Mouse (Mus musculus): ENCODE results near the gene Zdhhc13. TPM values are rescaled to one million over a fixed set of nuclear protein-coding genes. Genes with fewer than 3 reads are reported as not detected.

Zdhhc13 gene
- polyA plus RNA-seq, 1 experiment from 2014 or later = 40.5 TPM

DNA sequence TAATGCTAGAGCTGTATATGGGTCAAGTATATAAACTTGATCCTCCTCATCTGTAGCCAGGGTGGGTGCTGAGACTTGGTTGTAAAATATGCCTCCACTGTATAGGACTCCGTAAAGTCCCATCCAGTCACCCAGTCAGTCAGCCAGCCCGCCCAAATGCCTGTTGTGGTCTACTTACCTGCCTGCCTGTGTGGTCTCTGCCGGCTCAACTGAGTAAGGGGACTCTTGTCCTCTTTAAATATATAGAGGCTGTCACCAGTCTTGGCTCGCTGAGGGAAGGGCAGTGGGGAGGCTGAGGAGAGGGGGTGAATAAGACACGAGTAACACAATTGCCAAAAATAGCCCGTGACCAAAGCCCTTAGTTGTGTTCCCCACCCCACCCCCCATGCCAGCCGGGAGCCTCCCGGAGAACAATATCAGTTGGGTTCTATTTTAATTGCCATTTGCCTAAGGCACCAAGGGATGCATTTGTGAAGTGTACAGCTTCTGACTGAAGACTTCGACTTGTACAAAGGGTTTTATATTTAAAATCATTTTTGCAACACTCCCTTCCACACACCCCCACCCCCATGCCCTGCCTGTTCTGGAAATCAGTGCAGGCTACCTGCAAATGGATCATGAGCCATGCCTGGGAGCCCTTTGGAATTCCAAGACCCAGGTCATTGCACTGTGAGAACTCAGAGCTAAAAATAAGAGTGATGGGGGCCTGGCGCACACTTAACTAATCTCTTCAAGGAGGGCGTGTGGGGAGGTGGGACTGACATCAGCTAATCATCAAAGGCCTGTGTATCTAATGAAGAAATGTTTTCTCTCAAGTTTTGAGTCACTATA is 59.2 kb downstream of the Zdhhc13 start, which contains the start of gene Csrp3:
TSS of gene Csrp3 (minus strand) at position 214 of the 831 bp plus-strand sequence.
- no peaks in the 10 kb centered on the region for H3K36me3 ChIP-seq (replicated peaks; ENCODE audit: control insufficient read depth, insufficient read depth, low read depth, low read length)
- ATAC-seq (replicated peaks; ENCODE audit: insufficient number of reproducible peaks, low FRiP score, low TSS enrichment, low read depth) = no peak
- 48% methylated on average over 11 of the region's 11 CpGs for WGBS

DNA sequence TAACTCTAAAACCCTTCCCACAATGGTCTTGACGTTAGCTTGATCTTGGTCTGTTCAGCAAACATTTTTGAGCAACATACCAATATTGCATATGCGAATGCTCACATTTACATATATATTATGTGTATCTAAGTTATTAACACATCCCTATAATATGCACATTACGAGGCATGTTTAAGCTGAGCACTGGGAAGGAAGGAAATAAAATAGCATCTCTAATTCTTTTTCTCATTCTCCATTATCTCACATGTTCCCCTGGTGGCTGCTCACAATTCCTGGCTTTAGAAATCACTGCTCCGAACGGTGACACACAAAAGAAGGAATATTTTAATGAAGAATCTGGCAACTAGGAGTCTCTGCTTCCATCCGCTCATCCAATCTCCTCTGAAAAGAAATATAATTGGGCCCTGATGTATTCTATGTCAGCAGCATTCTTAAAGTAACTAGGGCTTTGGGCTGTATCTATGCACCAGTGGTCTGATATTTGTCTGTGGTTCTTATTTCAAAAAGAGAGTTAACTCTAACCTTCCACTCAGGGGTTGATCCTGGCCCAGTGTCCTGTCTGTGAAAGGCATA is 62.8 kb downstream of the Zdhhc13 start:
- Histone ChIP-seq H3K4me2 (ENCODE audit: low read depth, low read length) (no peak overlapping the region), H3K27ac (replicated peaks; ENCODE audit: low read depth, low read length) (no peak overlapping the region), H3K36me3 (replicated peaks; ENCODE audit: control insufficient read depth, insufficient read depth, low read depth, low read length) (no peaks in the 10 kb centered on the region), H3K4me1 (ENCODE audit: control insufficient read depth, insufficient read depth, low read length) (no peaks in the 10 kb centered on the region), H3K9me3 (replicated peaks; ENCODE audit: control insufficient read depth, low read length) (no peaks in the 10 kb centered on the region), H3K9ac (replicated peaks; ENCODE audit: low read length) (no peak overlapping the region), H3K4me3 (ENCODE audit: low read depth, low read length) (no peak overlapping the region), H3K27me3 (ENCODE audit: control insufficient read depth, insufficient read depth, low read length) (no peaks in the 10 kb centered on the region)
- 84% methylated on average over 6 of the region's 6 CpGs for WGBS
- DNase-seq (ENCODE audit: low spot score) = no peak
- ATAC-seq (replicated peaks; ENCODE audit: insufficient number of reproducible peaks, low FRiP score, low TSS enrichment, low read depth) = no peak

More for the DNA sequence above, 59.2 kb downstream of the Zdhhc13 start, which contains the start of gene Csrp3:
- Histone ChIP-seq H3K9ac (replicated peaks; ENCODE audit: low read length) (no peak within 1 kb of the TSS), H3K4me1 (ENCODE audit: control insufficient read depth, insufficient read depth, low read length) (no peaks in the 10 kb centered on the region), H3K4me3 (ENCODE audit: low read depth, low read length) (no peak within 1 kb of the TSS), H3K4me2 (ENCODE audit: low read depth, low read length) (no peak within 1 kb of the TSS), H3K9me3 (replicated peaks; ENCODE audit: control insufficient read depth, low read length) (no peaks in the 10 kb centered on the region), H3K27ac (replicated peaks; ENCODE audit: low read depth, low read length) (no peak within 1 kb of the TSS), H3K27me3 (ENCODE audit: control insufficient read depth, insufficient read depth, low read length) (no peaks in the 10 kb centered on the region)
- DNase-seq (ENCODE audit: low spot score) = no peak

- Histone ChIP-seq H3K4me2 (ENCODE audit: low read depth, low read length) (no peak overlapping the region), H3K9ac (replicated peaks; ENCODE audit: low read length) (no peak overlapping the region), H3K4me1 (ENCODE audit: control insufficient read depth, insufficient read depth, low read length) (no peaks in the 10 kb centered on the region), H3K27ac (replicated peaks; ENCODE audit: low read depth, low read length) (no peak overlapping the region), H3K27me3 (ENCODE audit: control insufficient read depth, insufficient read depth, low read length) (no peaks in the 10 kb centered on the region), H3K4me3 (ENCODE audit: low read depth, low read length) (no peak overlapping the region), H3K9me3 (replicated peaks; ENCODE audit: control insufficient read depth, low read length) (no peaks in the 10 kb centered on the region), H3K36me3 (replicated peaks; ENCODE audit: control insufficient read depth, insufficient read depth, low read depth, low read length) (no peaks in the 10 kb centered on the region)
- no peak for ATAC-seq (replicated peaks; ENCODE audit: insufficient number of reproducible peaks, low FRiP score, low TSS enrichment, low read depth)
- no peak for DNase-seq (ENCODE audit: low spot score)
- 83% methylated on average over 13 of the region's 13 CpGs for WGBS
These were observed 64.7 kb downstream of the Zdhhc13 start for GRCm38 (mm10) chr7:48853496-48853895.

DNA sequence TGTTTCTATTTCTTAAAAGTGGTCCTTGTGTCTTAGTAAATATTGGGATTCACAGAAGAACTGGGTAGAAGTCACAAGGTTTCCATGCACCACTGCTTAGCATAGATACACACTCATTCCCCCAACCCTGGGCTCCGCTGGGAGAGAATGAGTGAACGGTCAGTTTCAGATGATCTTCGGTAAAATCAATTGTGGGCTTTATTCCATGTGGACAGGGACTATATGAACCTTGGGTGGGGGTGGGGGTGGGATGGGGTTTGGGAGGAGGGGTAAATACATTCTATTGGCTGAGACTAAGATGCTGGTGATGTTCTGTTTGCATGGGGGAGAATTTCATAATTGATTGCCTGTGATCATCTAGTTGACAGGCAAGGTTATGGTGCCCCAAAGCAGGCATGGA is 66.7 kb downstream of the Zdhhc13 start:
- H3K4me3 ChIP-seq (ENCODE audit: low read depth, low read length) = no peak overlapping the region
- no peaks in the 10 kb centered on the region for H3K36me3 ChIP-seq (replicated peaks; ENCODE audit: control insufficient read depth, insufficient read depth, low read depth, low read length)
- no peak overlapping the region for H3K9ac ChIP-seq (replicated peaks; ENCODE audit: low read length)
- no peak for DNase-seq (ENCODE audit: low spot score)
- no peak overlapping the region for H3K27ac ChIP-seq (replicated peaks; ENCODE audit: low read depth, low read length)
- H3K4me1 ChIP-seq (ENCODE audit: control insufficient read depth, insufficient read depth, low read length) = no peaks in the 10 kb centered on the region
- H3K27me3 ChIP-seq (ENCODE audit: control insufficient read depth, insufficient read depth, low read length) = no peaks in the 10 kb centered on the region
- no peaks in the 10 kb centered on the region for H3K9me3 ChIP-seq (replicated peaks; ENCODE audit: control insufficient read depth, low read length)
- 93% methylated on average over 3 of the region's 3 CpGs for WGBS
- no peak for ATAC-seq (replicated peaks; ENCODE audit: insufficient number of reproducible peaks, low FRiP score, low TSS enrichment, low read depth)
- H3K4me2 ChIP-seq (ENCODE audit: low read depth, low read length) = no peak overlapping the region

- H3K27ac ChIP-seq (replicated peaks; ENCODE audit: low read depth, low read length) = no peak overlapping the region
- H3K9ac ChIP-seq (replicated peaks; ENCODE audit: low read length) = no peak overlapping the region
- H3K9me3 ChIP-seq (replicated peaks; ENCODE audit: control insufficient read depth, low read length) = no peaks in the 10 kb centered on the region
- no peaks in the 10 kb centered on the region for H3K4me1 ChIP-seq (ENCODE audit: control insufficient read depth, insufficient read depth, low read length)
- H3K4me3 ChIP-seq (ENCODE audit: low read depth, low read length) = no peak overlapping the region
- H3K4me2 ChIP-seq (ENCODE audit: low read depth, low read length) = no peak overlapping the region
- WGBS = 78% methylated on average over 1 of the region's 1 CpGs
- H3K36me3 ChIP-seq (replicated peaks; ENCODE audit: control insufficient read depth, insufficient read depth, low read depth, low read length) = no peaks in the 10 kb centered on the region
- H3K27me3 ChIP-seq (ENCODE audit: control insufficient read depth, insufficient read depth, low read length) = no peaks in the 10 kb centered on the region
- DNase-seq (ENCODE audit: low spot score) = no peak
- ATAC-seq (replicated peaks; ENCODE audit: insufficient number of reproducible peaks, low FRiP score, low TSS enrichment, low read depth) = no peak
These were observed 69.5 kb downstream of the Zdhhc13 start for GRCm38 (mm10) chr7:48858257-48858656.

- H3K4me1 ChIP-seq (ENCODE audit: control insufficient read depth, insufficient read depth, low read length) = no peaks in the 10 kb centered on the region
- ATAC-seq (replicated peaks; ENCODE audit: insufficient number of reproducible peaks, low FRiP score, low TSS enrichment, low read depth) (no peak), DNase-seq (ENCODE audit: low spot score) (no peak)
- H3K36me3 ChIP-seq (replicated peaks; ENCODE audit: control insufficient read depth, insufficient read depth, low read depth, low read length) = no peaks in the 10 kb centered on the region
- no peaks in the 10 kb centered on the region for H3K27me3 ChIP-seq (ENCODE audit: control insufficient read depth, insufficient read depth, low read length)
- no peak overlapping the region for H3K9ac ChIP-seq (replicated peaks; ENCODE audit: low read length)
- 90% methylated on average over 4 of the region's 4 CpGs for WGBS
- H3K27ac ChIP-seq (replicated peaks; ENCODE audit: low read depth, low read length) = no peak overlapping the region
- H3K4me2 ChIP-seq (ENCODE audit: low read depth, low read length) = no peak overlapping the region
- H3K4me3 ChIP-seq (ENCODE audit: low read depth, low read length) = no peak overlapping the region
- no peaks in the 10 kb centered on the region for H3K9me3 ChIP-seq (replicated peaks; ENCODE audit: control insufficient read depth, low read length)
These were observed 70.6 kb downstream of the Zdhhc13 start for GRCm38 (mm10) chr7:48859362-48859761.

- Histone ChIP-seq H3K4me2 (ENCODE audit: low read depth, low read length) (no peak overlapping the region), H3K9me3 (replicated peaks; ENCODE audit: control insufficient read depth, low read length) (no peaks in the 10 kb centered on the region), H3K9ac (replicated peaks; ENCODE audit: low read length) (no peak overlapping the region), H3K4me1 (ENCODE audit: control insufficient read depth, insufficient read depth, low read length) (no peaks in the 10 kb centered on the region), H3K27me3 (ENCODE audit: control insufficient read depth, insufficient read depth, low read length) (no peaks in the 10 kb centered on the region), H3K36me3 (replicated peaks; ENCODE audit: control insufficient read depth, insufficient read depth, low read depth, low read length) (no peaks in the 10 kb centered on the region), H3K27ac (replicated peaks; ENCODE audit: low read depth, low read length) (no peak overlapping the region), H3K4me3 (ENCODE audit: low read depth, low read length) (no peak overlapping the region)
- 52% methylated on average over 1 of the region's 1 CpGs for WGBS
- ATAC-seq (replicated peaks; ENCODE audit: insufficient number of reproducible peaks, low FRiP score, low TSS enrichment, low read depth) = no peak
- no peak for DNase-seq (ENCODE audit: low spot score)
These were observed 72.1 kb downstream of the Zdhhc13 start for GRCm38 (mm10) chr7:48860948-48861347.

GRCm38 (mm10) chr7:48861796-48862195 is 73.0 kb downstream of the Zdhhc13 start:
- no peak overlapping the region for H3K4me2 ChIP-seq (ENCODE audit: low read depth, low read length)
- H3K27me3 ChIP-seq (ENCODE audit: control insufficient read depth, insufficient read depth, low read length) = no peaks in the 10 kb centered on the region
- H3K27ac ChIP-seq (replicated peaks; ENCODE audit: low read depth, low read length) = no peak overlapping the region
- ATAC-seq (replicated peaks; ENCODE audit: insufficient number of reproducible peaks, low FRiP score, low TSS enrichment, low read depth) = no peak
- no peak overlapping the region for H3K4me3 ChIP-seq (ENCODE audit: low read depth, low read length)
- H3K9ac ChIP-seq (replicated peaks; ENCODE audit: low read length) = no peak overlapping the region
- no peaks in the 10 kb centered on the region for H3K4me1 ChIP-seq (ENCODE audit: control insufficient read depth, insufficient read depth, low read length)
- H3K9me3 ChIP-seq (replicated peaks; ENCODE audit: control insufficient read depth, low read length) = no peaks in the 10 kb centered on the region
- no peak for DNase-seq (ENCODE audit: low spot score)
- no peaks in the 10 kb centered on the region for H3K36me3 ChIP-seq (replicated peaks; ENCODE audit: control insufficient read depth, insufficient read depth, low read depth, low read length)
- 92% methylated on average over 4 of the region's 4 CpGs for WGBS

Measured in embryonic facial prominence, embryonic 11.5 days (tissue).